ENCODE assay signal across 10 mouse cellular contexts in the genomic region with DNA sequence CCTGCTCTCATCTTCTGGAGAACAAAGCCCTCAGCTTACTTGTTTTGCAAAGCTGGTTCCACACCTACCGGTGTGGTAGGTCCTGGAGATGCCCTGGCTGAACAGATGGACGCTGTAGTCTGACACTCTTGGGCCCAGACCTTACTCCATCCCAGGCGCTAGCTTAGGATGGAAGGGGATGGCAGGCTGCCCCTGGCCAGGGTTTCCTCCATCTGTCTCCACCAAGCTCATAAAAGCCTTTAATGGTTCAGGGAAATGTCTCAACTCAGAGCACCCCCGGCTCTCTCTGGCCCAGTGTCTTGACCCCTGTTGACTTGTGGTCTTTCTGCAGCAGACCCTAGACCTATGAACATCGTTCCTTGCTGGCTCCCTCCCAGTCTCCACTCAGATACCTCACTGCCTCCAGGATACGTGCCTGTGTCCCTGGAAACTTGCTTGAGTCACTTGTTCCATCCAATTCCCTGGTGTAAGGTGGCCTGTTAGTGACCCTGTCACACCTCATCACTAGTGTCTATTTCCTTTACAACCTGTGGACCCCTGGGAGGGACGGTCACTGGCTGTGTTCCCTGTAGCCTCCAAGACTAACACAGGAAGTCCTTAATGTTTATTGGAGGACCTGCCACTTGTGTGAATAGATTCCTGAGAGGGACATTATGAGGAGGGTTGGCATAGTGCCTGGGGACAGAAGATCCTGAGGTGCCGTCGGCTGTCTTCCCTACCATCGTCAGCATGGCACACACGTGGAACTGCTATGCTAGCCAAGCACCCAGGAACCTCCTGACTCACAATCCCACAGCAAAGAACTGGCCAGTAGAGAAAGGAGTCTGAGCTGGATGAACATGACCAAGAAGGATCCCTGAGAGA. TPM values are rescaled to one million over a fixed set of nuclear protein-coding genes. Genes with fewer than 3 reads are reported as not detected.
DNase-seq lines count a peak whose midpoint lies in the region; TF ChIP-seq lines count a peak whose summit lies in the region.
"Had no signal": no experiment of that assay in that cellular context is flagged by ENCODE, and none has a peak within 500 bp of the region (broad histone marks: within the 10 kb centered on the region; RNA-seq: fewer than 3 reads in every experiment).

No protein-coding gene starts in this region.

- no peak overlapping the region for H3K27ac ChIP-seq in bone marrow, adult 2 months (ENCODE audit: control insufficient read depth, insufficient read depth, low read depth, low read length, poor library complexity)
- H3K27ac ChIP-seq: neural tube, embryonic 12.5 days had no signal

- TF ChIP-seq CTCF in bone marrow, adult 2 months (IDR thresholded peaks at IDR 0.05; ENCODE audit: control insufficient read depth, insufficient read depth, low read length), result 0 out of 2 replicates have a peak, but pooled peaks have one; percentile 10
- 0 out of 2 replicates have a peak, but pooled peaks have one; percentile 11 for TF ChIP-seq CTCF in lung, adult 2 months (IDR thresholded peaks at IDR 0.05; ENCODE audit: insufficient read depth, low read length)

- peaks cover 2% of the 10 kb centered on the region; the same call in 1 of the 2 replicates for H3K4me1 ChIP-seq in bone marrow, adult 2 months (ENCODE audit: control insufficient read depth, insufficient read depth, low read length)
- H3K4me1 ChIP-seq in lung, adult 2 months (ENCODE audit: control insufficient read depth, insufficient read depth, low read length), result 0 out of 2 replicates have a peak, but pooled peaks cover 2% of the 10 kb centered on the region
- H3K4me1 ChIP-seq: neural tube, embryonic 12.5 days had no signal

- 60% methylated on average over 11 of the region's 11 CpGs for WGBS in bone marrow, adult 2 months
- 31% methylated on average over 11 of the region's 11 CpGs for WGBS in lung, adult 2 months

- H3K4me3 ChIP-seq in bone marrow, adult 2 months (replicated peaks; ENCODE audit: control insufficient read depth, low read depth, low read length), result no peak overlapping the region
- no peak overlapping the region for H3K4me3 ChIP-seq in lung, adult 2 months (replicated peaks; ENCODE audit: extremely low read depth, low read depth, low read length)
- H3K4me3 ChIP-seq: neural tube, embryonic 12.5 days had no signal

- no peak for TF ChIP-seq POLR2A in bone marrow, adult 2 months (IDR thresholded peaks at IDR 0.05; ENCODE audit: borderline replicate concordance, control insufficient read depth, low read depth, low read length)
- no peak for TF ChIP-seq POLR2A in lung, adult 2 months (IDR thresholded peaks at IDR 0.05; ENCODE audit: borderline replicate concordance, extremely low read depth, low read depth, low read length)

- peak; percentile 38 for DNase-seq in gastrocnemius, postnatal 25 days
- no peak for DNase-seq in gastrocnemius, postnatal 10 days
- peak; percentile 74 for DNase-seq in heart, adult 8-10 months (ENCODE audit: low spot score)
- DNase-seq in lung, adult 2 months, result no peak
- DNase-seq in adrenal gland, postnatal 36 days, result no peak
- no peak for DNase-seq in ovary, postnatal 10 days (ENCODE audit: low spot score)
- no peak for DNase-seq in adrenal gland, postnatal 10 days

RNA-seq across cellular contexts. Expression of gene Ehd1, which starts 9.0 kb away (rescaled TPM):
- 10 to 100 TPM; 33.1 to 34.3 TPM for total RNA-seq in gastrocnemius, postnatal 25 days (2021)
- 10 to 100 TPM; 54.0 to 64.8 TPM for total RNA-seq in gastrocnemius, postnatal 10 days (2021)
- polyA plus RNA-seq in bone marrow, adult 2 months (2011; ENCODE audit: insufficient read depth, insufficient read length, low replicate concordance, missing spikeins), result 40.0 and 63.1 TPM in 2 replicates
- total RNA-seq in heart, adult 8-10 months (2022), result 10 to 100 TPM; 88.7 to 99.1 (median 92.3) TPM
- 399 and 593 TPM in 2 replicates for polyA plus RNA-seq in lung, adult 2 months (2012; rRNA removed)
- total RNA-seq in adrenal gland, postnatal 36 days (2021), result 100 to 1,000 TPM; 119 to 188 TPM
- 100 to 1,000 TPM; 104 to 106 TPM for total RNA-seq in adrenal gland, postnatal 10 days (2021)

RNA-seq across cellular contexts. Expression of gene Atg2a, which starts 26.1 kb away (rescaled TPM):
- total RNA-seq in gastrocnemius, postnatal 25 days (2021), result 10 to 100 TPM; 15.3 to 16.7 TPM
- total RNA-seq in gastrocnemius, postnatal 10 days (2021), result 10 to 100 TPM; 13.2 to 15.0 TPM
- polyA plus RNA-seq in bone marrow, adult 2 months (2011; ENCODE audit: insufficient read depth, insufficient read length, low replicate concordance, missing spikeins), result 17.0 and 36.4 TPM in 2 replicates
- total RNA-seq in heart, adult 8-10 months (2022), result 10 to 100 TPM; 22.3 to 28.0 (median 25.8) TPM
- polyA plus RNA-seq in lung, adult 2 months (2012; rRNA removed), result 37.0 and 37.7 TPM in 2 replicates
- total RNA-seq in adrenal gland, postnatal 36 days (2021), result 10 to 100 TPM; 30.7 to 33.3 TPM
- 10 to 100 TPM; 25.0 to 30.2 TPM for total RNA-seq in adrenal gland, postnatal 10 days (2021)

RNA-seq across cellular contexts. Expression of gene Ppp2r5b, which starts 31.9 kb away (rescaled TPM):
- 10 to 100 TPM; 28.8 to 32.5 TPM for total RNA-seq in gastrocnemius, postnatal 25 days (2021)
- total RNA-seq in gastrocnemius, postnatal 10 days (2021), result 10 to 100 TPM; 24.3 to 25.4 TPM
- 21.0 and 43.9 TPM in 2 replicates for polyA plus RNA-seq in bone marrow, adult 2 months (2011; ENCODE audit: insufficient read depth, insufficient read length, low replicate concordance, missing spikeins)
- 10 to 100 TPM; 32.9 to 35.9 (median 34.4) TPM for total RNA-seq in heart, adult 8-10 months (2022)
- 58.7 and 88.5 TPM in 2 replicates for polyA plus RNA-seq in lung, adult 2 months (2012; rRNA removed)
- 100 to 1,000 TPM in 1 of 2 experiments, 10 to 100 TPM in 1; 83.5 to 129 TPM for total RNA-seq in adrenal gland, postnatal 36 days (2021)
- 10 to 100 TPM; 52.9 to 56.9 TPM for total RNA-seq in adrenal gland, postnatal 10 days (2021)

RNA-seq across cellular contexts. Expression of gene Cdc42bpg, which starts 38.7 kb away (rescaled TPM):
- 1 to 10 TPM; 4.0 to 5.1 TPM for total RNA-seq in gastrocnemius, postnatal 25 days (2021)
- 1 to 10 TPM; 4.2 to 4.5 TPM for total RNA-seq in gastrocnemius, postnatal 10 days (2021)
- polyA plus RNA-seq in bone marrow, adult 2 months (2011; ENCODE audit: insufficient read depth, insufficient read length, low replicate concordance, missing spikeins), result 7.2 and 13.6 TPM in 2 replicates
- total RNA-seq in heart, adult 8-10 months (2022), result 10 to 100 TPM; 14.7 to 17.1 (median 15.4) TPM
- polyA plus RNA-seq in lung, adult 2 months (2012; rRNA removed), result 132 and 133 TPM in 2 replicates
- total RNA-seq in adrenal gland, postnatal 36 days (2021), result 10 to 100 TPM; 22.6 to 23.5 TPM
- 10 to 100 TPM; 10.3 to 11.6 TPM for total RNA-seq in adrenal gland, postnatal 10 days (2021)

RNA-seq across cellular contexts. Expression of gene Gpha2, which starts 41.4 kb away (rescaled TPM):
- total RNA-seq in gastrocnemius, postnatal 25 days (2021), result not detected
- total RNA-seq in gastrocnemius, postnatal 10 days (2021), result not detected
- not detected in 2 replicates for polyA plus RNA-seq in bone marrow, adult 2 months (2011; ENCODE audit: insufficient read depth, insufficient read length, low replicate concordance, missing spikeins)
- not detected for total RNA-seq in heart, adult 8-10 months (2022)
- 1.7 and 2.6 TPM in 2 replicates for polyA plus RNA-seq in lung, adult 2 months (2012; rRNA removed)
- 10 to 100 TPM; 25.5 to 27.9 TPM for total RNA-seq in adrenal gland, postnatal 36 days (2021)
- 10 to 100 TPM; 16.9 to 18.2 TPM for total RNA-seq in adrenal gland, postnatal 10 days (2021)
- total RNA-seq: heart, postnatal 14 days had no signal
- polyA plus RNA-seq: neural tube, embryonic 12.5 days had no signal

Comparison
In these comparisons a context has a peak if more than half of its experiments do, and no peak if none do; other contexts are left out.
1. DNase-seq: peak in gastrocnemius, postnatal 25 days (single experiment) and heart, adult 8-10 months (single experiment); none in gastrocnemius, postnatal 10 days (single experiment), lung, adult 2 months (single experiment), adrenal gland, postnatal 36 days (0 of 2), ovary, postnatal 10 days (single experiment) and adrenal gland, postnatal 10 days (single experiment).